Mouse (Mus musculus): Measurements from ENCODE around the gene Olfr456.
"Not testable (repeated sequence)": the region's sequence is repeated elsewhere in the genome, so short reads cannot be mapped to it uniquely, and the experiment has no call there.

Olfr456 gene

DNA sequence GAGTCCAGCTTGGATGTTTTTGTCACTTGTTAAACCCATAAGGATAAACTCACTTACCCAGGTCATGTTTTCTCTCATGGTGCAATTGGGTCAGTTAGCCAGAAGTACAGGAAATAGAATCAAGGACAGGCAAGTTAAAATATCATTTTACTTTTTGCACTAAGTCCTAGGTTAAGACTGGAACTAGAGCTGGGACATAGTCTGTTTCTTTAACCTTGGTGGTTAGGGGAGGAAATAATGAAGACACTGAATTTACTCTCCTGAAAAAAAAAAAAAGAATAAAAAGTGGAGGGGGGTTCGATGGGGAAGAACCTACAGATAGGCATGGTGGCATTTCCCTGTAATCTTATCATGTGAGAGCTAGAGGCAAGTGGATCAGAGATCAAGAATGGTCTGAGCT lies at the start of gene Olfr456:
Olfr456 (minus strand) TSS at position 101 of the 400 bp plus-strand sequence.
- no peak for DNase-seq (ENCODE audit: low spot score in 2 of 2)

DNA sequence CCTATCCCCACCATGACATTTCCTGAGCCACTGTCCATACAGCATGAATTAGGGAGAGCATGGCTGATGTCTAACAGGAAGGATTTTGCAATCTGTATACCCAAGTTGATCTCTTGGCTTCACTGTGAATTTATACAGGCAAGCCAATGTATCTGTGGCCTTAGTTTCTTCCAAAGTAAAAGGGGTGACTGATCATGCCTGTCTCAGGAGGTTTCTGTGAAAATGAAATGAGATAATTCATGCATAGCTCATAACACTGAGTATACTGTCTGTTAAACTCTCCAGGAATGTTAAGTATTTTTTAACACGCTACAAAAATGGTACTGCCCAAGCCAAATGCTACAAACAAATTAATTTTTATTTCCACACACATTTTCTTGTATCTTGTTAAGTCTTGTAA lies 26.4 kb upstream of the Olfr456 start:
- DNase-seq (ENCODE audit: low spot score in 2 of 2), result no peak

DNA sequence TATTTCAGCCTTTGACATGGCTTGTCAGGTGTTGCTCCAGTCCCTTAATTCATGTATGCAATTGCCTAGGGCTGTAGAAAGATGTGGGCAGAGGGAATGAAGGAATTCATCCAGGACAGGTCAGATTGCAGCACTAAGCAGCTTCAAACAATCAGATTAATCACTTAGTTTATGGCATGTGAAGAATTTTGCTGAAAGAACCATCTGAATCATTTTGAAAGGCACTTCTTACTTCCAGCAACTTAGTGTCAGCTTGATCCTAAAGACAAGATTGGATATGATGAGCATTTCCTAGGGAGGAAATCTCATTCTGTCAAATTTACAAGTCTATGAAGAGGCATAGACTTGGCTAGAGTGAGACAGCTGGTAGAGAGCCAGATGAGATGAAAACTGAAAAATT lies 22.3 kb upstream of the Olfr456 start:
- DNase-seq (ENCODE audit: low spot score in 2 of 2), result no peak

DNA sequence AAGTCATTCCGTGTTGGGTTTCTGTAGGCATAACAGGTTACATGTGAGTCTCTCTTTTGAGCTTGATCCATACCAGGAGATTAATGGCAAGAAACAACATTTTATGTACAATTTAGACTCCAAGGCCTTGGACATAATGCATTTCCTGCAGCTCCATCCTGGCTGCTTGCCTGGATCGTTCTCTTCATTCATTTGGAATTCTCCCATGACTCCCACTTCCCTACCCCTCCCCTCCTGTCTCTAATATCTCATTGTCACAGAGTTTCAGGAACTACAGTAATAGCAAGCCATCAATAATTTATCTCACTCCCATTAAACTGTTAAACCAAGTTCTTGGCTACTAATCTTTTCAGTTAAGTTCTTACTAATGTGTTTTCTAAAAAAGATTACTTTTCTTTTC lies 16.5 kb upstream of the Olfr456 start:
- DNase-seq (ENCODE audit: low spot score in 2 of 2), result no peak

DNA sequence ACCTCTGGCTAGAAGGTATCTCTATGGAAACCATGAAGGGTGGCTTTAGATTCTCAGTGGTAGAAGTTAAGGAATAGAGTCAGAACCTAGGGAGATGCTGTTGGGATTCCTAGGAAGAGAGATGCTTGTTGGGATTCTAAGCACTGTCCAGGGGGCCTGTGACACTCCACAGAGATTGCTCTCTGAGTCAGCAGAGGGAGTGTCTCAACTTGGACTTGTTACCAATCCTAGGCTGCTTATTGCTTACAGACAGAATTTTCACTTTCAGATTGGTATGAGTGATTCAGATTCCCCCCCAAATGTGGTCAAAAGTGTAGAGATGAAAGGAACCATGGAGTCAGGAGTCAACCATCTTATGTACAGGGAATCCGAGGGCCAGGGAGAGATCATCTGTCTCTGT lies 2.7 kb upstream of the Olfr456 start:
- no peak for DNase-seq (ENCODE audit: low spot score in 2 of 2)

DNA sequence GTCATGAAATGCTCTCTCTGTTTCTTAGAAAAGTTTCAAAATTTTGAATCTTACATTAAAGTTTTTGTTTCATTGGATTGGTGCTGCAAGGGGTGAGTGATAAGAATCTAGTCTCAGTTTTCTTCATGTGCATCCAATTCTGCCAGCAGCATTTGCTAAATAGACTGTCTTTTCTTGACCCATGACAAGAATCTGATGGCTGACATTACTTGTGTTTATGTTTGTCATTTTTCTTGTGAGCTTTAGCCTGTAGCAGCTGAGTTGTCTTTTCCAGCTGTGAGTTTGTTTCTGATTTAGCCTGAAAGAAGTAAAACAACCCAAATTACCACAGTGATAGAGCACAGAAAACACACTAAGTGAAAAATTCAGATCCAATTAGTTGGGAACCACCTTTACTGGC lies 2.4 kb downstream of the Olfr456 start:
- DNase-seq (ENCODE audit: low spot score in 2 of 2), result no peak

DNA sequence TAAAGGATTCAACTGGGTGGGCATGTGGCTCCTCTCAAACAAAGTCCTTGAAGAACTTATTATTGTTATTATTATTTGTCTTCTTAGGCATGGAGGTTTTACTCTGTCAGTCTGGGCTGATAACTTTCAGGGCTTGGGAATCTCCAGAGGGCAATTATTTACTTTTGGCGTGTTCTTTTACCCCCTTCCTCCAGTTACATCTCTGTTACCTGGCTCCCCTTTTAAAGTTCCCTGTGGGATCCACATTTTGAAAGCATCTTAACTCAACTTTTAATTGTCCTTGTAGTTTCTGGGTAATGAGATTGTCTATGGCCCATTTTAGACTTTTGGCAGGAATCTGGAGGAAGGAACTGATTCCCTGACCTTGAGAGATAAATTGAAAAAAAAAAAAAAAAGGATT lies 10.8 kb downstream of the Olfr456 start, which contains the start of gene Olfr457:
Olfr457 (minus strand) TSS at position 101 of the 400 bp plus-strand sequence.
- no peak for DNase-seq (ENCODE audit: low spot score in 2 of 2)

DNA sequence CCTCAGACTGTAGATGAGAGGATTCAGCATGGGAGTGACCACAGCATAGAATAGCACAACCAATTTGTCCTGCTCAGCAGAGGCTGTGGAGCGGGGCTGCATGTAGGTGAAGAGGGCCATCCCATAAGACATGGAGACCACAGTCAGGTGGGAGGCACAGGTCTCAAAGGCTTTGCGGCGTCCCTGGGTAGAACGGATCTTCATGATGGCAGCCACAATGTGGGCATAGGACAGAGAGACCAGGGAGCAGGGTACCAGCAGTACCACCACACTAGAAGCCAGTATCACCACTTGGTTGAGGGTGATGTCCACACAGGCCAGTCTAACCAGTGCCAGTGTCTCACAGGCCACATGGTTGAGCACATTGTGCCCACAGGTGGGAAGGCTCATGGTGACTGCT lies 15.7 kb downstream of the Olfr456 start:
- DNase-seq (ENCODE audit: low spot score in 2 of 2), result not testable (repeated sequence)

DNA sequence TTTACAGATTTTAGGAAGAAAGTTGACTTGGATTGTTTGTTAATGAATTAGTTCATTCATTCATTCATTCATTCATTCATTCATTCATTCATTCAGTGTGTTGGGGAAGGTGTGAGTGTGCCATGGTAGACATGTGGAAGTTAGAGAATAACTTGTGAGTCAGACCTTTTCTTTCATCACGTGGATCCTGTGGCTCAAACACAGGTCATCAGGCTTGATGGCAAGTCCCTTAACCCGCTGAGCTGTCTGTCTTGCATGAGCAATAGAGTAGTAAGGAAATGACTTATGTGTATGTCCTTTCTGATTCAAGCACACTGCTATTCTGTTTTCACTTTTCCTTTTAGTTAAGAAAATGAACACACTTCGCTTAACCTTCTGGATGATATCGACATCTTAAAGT lies 16.5 kb downstream of the Olfr456 start:
- no peak for DNase-seq (ENCODE audit: low spot score in 2 of 2)

DNA sequence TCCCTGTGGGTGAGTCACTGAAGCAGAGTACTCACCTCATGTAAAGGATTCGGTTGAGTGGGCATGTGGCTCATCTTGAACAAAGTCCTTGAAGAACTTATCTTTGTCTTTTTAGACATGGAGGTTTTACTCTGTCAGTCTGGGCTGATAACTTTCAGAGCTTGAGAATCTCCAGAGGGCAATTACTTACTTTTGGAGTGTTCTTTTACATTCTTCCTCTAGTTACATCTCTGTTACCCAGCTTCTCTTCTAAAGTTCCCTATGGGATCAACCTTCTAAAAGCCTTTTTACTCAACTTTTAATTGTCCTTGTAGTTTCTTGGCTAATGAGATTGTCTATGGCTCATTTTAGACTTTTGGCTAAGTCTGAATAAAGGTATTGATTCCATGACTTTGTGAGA lies 21.9 kb downstream of the Olfr456 start, which contains the start of gene Olfr458:
Olfr458 (minus strand) TSS at position 101 of the 400 bp plus-strand sequence.
- no peak for DNase-seq (ENCODE audit: low spot score in 2 of 2)

DNA sequence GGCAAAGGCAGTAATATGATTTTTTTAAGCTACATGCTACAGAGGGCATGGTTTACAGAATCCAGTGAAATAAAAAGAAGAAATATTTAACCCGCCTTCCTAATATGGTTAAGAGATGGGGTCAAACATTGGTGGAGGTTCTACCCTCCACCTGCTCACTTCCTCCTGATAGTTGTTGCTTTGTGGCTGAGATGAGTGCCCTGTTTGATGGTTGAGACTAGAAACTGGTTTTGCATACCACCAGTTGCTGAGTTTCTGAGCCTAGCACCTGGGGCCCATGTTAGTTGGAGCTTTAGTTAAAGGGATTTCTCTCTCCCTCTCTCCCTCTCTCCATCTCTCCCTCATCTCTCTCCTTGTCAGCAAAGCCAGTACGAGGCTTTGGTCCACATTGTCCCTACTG lies 39.6 kb downstream of the Olfr456 start:
- DNase-seq (ENCODE audit: low spot score in 2 of 2), result no peak

DNA sequence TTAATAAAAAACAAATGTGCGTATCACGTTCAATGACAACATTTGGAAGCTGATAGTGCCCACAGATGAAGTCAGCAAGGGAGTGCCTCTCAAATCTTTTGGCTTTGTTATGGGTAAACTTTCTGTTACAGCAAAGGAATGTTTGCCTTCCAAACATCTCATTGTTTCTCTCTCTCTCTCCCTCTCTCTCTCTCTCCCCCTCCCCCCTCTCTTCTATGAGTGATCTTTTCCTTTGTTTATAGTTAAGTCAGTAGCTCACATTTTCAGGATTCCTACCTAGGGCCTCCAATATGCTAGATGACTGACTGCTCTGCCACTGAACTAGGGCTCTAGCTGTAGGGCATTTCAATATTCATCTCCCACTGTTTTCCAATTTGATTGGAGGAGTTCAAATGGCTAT lies 42.5 kb downstream of the Olfr456 start:
- DNase-seq (ENCODE audit: low spot score in 2 of 2), result no peak

DNA sequence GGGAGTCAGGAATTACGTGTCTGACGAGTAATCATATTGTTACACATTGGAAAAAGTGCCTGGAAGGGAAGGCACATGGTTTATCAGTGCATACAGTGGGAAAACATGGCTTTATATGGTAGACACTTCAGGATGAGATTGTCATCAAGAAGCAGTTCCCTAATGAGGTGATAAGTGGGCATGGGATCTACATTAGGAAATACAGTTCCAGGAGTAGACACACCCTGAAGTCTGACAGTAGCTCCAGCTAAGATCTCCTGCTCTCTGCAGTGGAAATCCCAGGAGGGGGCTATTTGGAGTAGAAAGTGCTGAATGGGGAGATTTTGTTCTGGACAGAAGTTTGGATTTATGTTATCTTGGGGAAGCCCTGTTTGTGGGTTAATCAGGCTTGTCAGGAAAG lies 45.6 kb downstream of the Olfr456 start:
- DNase-seq (ENCODE audit: low spot score in 2 of 2), result no peak
